Mouse (Mus musculus) CD8-positive naive resting alpha-beta T cell, adult 2 months (primary cell): ENCODE measurements around the gene Tmem204.
"Not testable (repeated sequence)": the region's sequence is repeated elsewhere in the genome, so short reads cannot be mapped to it uniquely, and the experiment has no call there.

Experiments
- DNase-seq, 2 experiments: peaks; one replicate each; pipeline ENCODE4 v3.0.0; 2022; ENCODE audit warnings: low read depth in 2 of 2, low spot score in 2 of 2

Tmem204 gene

GRCm38 (mm10) chr17:25083444-25083931, at the start of gene Tmem204:
Gene Tmem204 (minus strand): TSS chr17:25083591.
- no peak for DNase-seq

GRCm38 (mm10) chr17:25130060-25130459, 46.7 kb upstream of the Tmem204 start:
- DNase-seq = no peak

GRCm38 (mm10) chr17:25127681-25128080, 44.3 kb upstream of the Tmem204 start:
- DNase-seq = no peak

GRCm38 (mm10) chr17:25127079-25127478, 43.7 kb upstream of the Tmem204 start:
- no peak for DNase-seq

GRCm38 (mm10) chr17:25125442-25126060, 42.2 kb upstream of the Tmem204 start:
- not testable (repeated sequence) for DNase-seq

- DNase-seq = peak; percentile 33 to 58
These were observed 40.6 kb upstream of the Tmem204 start for GRCm38 (mm10) chr17:25123979-25124378.

- DNase-seq = no peak
These were observed 37.0 kb upstream of the Tmem204 start, which contains the start of gene Ptx4 for GRCm38 (mm10) chr17:25120406-25120805. Gene Ptx4 (plus strand): TSS chr17:25120760.

GRCm38 (mm10) chr17:25117263-25117662, 33.9 kb upstream of the Tmem204 start:
- DNase-seq = peak; percentile 25 to 55

GRCm38 (mm10) chr17:25115664-25116432, 32.5 kb upstream of the Tmem204 start, which contains the start of gene Telo2:
Gene Telo2 (minus strand): TSS chr17:25115967.
- DNase-seq = peak; percentile 82 to 92

- no peak for DNase-seq
These were observed 31.7 kb upstream of the Tmem204 start for GRCm38 (mm10) chr17:25114908-25115645.

GRCm38 (mm10) chr17:25112423-25112810, 29.0 kb upstream of the Tmem204 start:
- DNase-seq = no peak

- no peak for DNase-seq
These were observed 28.5 kb upstream of the Tmem204 start for GRCm38 (mm10) chr17:25111739-25112422.

- no peak for DNase-seq
These were observed 27.8 kb upstream of the Tmem204 start for GRCm38 (mm10) chr17:25111220-25111619.

GRCm38 (mm10) chr17:25110590-25110989, 27.2 kb upstream of the Tmem204 start:
- DNase-seq = no peak

- DNase-seq = no peak
These were observed 26.2 kb upstream of the Tmem204 start for GRCm38 (mm10) chr17:25109578-25109977.

GRCm38 (mm10) chr17:25107786-25108185, 24.4 kb upstream of the Tmem204 start:
- no peak for DNase-seq

GRCm38 (mm10) chr17:25101338-25101737, 17.9 kb upstream of the Tmem204 start:
- DNase-seq = no peak

- DNase-seq = no peak
These were observed 16.7 kb upstream of the Tmem204 start for GRCm38 (mm10) chr17:25100052-25100451.

- no peak for DNase-seq
These were observed 12.8 kb upstream of the Tmem204 start for GRCm38 (mm10) chr17:25096221-25096620.

- no peak for DNase-seq
These were observed 7.1 kb upstream of the Tmem204 start for GRCm38 (mm10) chr17:25090450-25090849.

GRCm38 (mm10) chr17:25089158-25089557, 5.8 kb upstream of the Tmem204 start:
- no peak for DNase-seq
